Mouse (Mus musculus) CD8-positive naive resting alpha-beta T cell, adult 2 months (primary cell): ENCODE results near the gene Negr1.

Experiments
- DNase-seq, 2 experiments: peaks; one replicate each; pipeline ENCODE4 v3.0.0; 2022; ENCODE audit warnings: low read depth in 2 of 2, low spot score in 2 of 2

Gene Negr1

GRCm38 (mm10) chr3:157358905-157359304 lies 797.3 kb downstream of the Negr1 start:
- DNase-seq: no peak

DNA sequence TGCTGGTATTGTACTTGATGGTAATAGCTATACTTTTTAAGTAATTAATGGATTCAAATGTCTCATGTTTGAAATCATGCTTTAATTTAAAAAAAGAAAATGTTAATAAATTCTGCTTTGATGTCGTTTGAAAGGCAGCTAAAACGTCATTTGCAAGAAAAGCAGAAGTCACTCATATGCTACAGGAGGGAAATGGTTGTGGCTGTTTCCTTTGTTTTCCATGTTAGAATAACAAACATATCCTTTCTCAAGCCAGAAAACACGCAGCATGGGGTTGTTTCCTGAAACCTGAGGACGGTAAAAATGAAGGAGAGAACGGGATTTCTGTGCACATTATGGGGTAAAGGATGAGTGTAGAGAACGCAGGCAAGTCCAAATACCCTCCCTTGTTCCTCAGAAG lies 798.2 kb downstream of the Negr1 start:
- DNase-seq: no peak
